Mouse (Mus musculus): ENCODE measurements around the gene Nt5dc3.

The Nt5dc3 gene

GRCm38 (mm10) chr10:86880071-86880806, 101.4 kb downstream of the Nt5dc3 start:
- peak; percentile 91 for DNase-seq (ENCODE audit: low read depth)

DNA sequence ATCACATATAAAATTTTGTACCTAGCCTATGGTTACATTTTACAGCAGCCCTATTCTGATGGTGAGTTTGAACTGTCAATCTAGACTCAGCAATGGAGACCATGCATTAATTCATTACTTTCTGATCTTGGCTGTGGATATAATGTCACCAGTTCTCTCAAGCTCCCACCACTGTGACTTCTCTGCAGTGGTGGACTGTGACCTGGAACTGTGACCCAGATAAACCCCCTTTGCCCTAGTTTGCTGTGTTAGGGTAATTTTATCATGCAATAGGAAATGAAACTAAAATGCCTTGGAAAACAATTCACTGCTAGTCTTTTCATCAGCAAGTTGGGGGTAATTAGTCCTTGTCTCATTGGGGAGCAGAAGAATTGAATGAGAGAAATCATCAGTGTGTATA, 102.6 kb downstream of the Nt5dc3 start:
- no peak for DNase-seq (ENCODE audit: low read depth)

- DNase-seq (ENCODE audit: low read depth), result peak; percentile 66
Measured at GRCm38 (mm10) chr10:86886434-86886833, 107.6 kb downstream of the Nt5dc3 start.

Measured in NIH3T3 (cell line).